Mouse (Mus musculus) E14TG2a.4 (cell line): ENCODE measurements around the gene Gatd1.

Experiments
- CTCF ChIP-seq: conservative IDR thresholded peaks from 2 replicates; pipeline ENCODE4 v1.5.1; 2014; ENCODE audit warnings: low read length
- POU5F1 ChIP-seq: IDR thresholded peaks from 2 replicates; pipeline ENCODE4 v1.6.1; 2014; ENCODE audit warnings: low read length, borderline replicate concordance

DNA sequence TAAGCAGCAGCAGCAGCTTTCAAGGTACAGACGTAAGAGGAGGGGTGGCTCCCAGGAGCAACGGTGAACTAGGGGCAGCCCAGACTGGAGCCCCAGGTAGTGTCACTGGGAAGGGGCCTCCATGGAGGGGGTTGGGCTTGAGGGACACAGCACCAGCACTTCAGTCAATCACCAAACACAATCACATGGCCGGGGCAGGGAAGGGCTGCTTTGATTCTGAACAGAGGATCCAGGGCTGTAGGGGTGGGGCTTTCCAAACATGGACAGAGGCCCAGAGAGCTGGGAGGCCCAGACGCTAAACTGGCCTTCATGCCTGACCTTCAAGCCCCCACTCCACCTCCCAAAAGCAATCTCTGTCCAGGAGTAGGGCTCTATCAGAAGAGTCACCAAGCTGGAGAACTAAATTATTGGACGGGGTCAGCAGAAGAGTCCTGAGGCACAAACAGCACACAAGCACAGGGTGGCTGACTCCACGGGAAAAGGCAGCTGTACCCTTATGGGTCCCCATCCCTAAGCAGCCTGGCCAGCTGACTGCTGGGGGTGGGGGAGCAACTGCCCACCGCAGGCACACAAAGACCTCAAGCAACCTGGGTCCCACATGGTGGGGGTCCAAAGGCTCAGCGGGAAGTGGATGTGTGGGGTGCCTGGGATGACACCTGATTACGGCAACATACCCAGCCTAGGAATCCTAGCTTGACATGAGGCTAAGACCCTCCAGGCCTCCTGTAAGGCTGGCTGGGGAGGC, 16.1 kb upstream of the Gatd1 start:
- TF ChIP-seq CTCF (no peak), POU5F1 (no peak)
